Mouse (Mus musculus): Measurements from ENCODE around the gene Gm2174.

GRCm38 (mm10) chrX:56474035-56474434 is 26.3 kb downstream of the Gm2174 start:
- TF ChIP-seq CTCF (IDR thresholded peaks at IDR 0.05; ENCODE audit: control insufficient read depth, insufficient read depth, insufficient read length) (no peak), USF1 (IDR thresholded peaks at IDR 0.05; ENCODE audit: low read depth) (no peak), CEBPB (IDR thresholded peaks at IDR 0.05; ENCODE audit: low read depth) (no peak), MYOD1 (IDR thresholded peaks at IDR 0.05; ENCODE audit: control insufficient read depth, insufficient read length, low read depth) (no peak)

All from C2C12 (cell line).